Mouse (Mus musculus): ENCODE data around the gene Tcp10c.
"Not testable (repeated sequence)": the region's sequence is repeated elsewhere in the genome, so short reads cannot be mapped to it uniquely, and the experiment has no call there.

The Tcp10c gene

GRCm38 (mm10) chr17:13354521-13354920, at the start of gene Tcp10c:
Gene Tcp10c, plus strand, starts transcription at chr17:13354572.
- not testable (repeated sequence) for DNase-seq (ENCODE audit: low read depth, low spot score)

- not testable (repeated sequence) for DNase-seq (ENCODE audit: low read depth, low spot score)
Measured at GRCm38 (mm10) chr17:13307852-13308251, 46.5 kb upstream of the Tcp10c start.

GRCm38 (mm10) chr17:13308344-13308743, 46.0 kb upstream of the Tcp10c start:
- peak; percentile 24 for DNase-seq (ENCODE audit: low read depth, low spot score)

- DNase-seq (ENCODE audit: low read depth, low spot score): not testable (repeated sequence)
Measured at GRCm38 (mm10) chr17:13308746-13309145, 45.6 kb upstream of the Tcp10c start.

DNA sequence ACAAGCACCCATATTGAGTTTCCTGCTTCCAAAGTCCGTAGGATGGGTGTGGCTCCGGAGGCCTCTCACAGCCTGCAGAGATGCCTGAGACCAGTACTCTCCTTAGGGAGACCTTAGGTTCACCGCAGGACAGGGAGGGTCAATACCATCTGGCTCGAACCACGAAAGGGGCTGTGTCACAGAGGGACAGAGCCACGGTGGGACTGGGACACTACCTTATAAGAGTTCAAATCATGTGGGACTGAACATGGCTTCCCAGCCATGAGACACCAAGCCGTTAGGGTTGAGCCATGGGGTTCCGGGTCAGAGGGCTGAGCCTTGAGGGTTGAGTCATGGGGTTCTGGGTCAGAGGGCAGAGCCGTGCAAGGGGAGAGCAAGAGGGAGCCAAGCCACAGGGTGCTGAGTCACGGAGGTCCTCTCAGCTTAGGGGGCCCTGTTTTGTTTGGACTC, 45.2 kb upstream of the Tcp10c start:
- DNase-seq (ENCODE audit: low read depth, low spot score): not testable (repeated sequence)

DNA sequence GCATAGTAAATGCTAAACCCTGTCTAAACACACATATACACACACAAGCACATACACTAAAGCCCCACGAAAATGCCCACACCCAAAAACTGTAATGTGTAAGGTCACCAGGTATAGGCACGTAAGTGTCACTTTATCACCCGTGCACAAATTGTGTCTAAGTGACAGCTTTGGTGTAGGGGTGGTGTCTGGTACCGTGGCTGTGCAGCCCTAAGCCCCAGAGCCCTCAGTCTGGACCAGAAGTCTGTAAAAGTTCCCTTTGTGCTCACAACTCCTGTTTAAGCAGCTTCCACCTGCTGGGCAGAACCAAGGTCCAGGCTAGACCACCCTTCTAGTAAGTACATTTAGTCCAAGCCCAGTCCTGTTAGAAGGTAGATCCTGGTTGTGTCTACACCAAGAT, 24.4 kb upstream of the Tcp10c start:
- not testable (repeated sequence) for DNase-seq (ENCODE audit: low read depth, low spot score)

- DNase-seq (ENCODE audit: low read depth, low spot score): not testable (repeated sequence)
Measured at GRCm38 (mm10) chr17:13331179-13331578, 23.2 kb upstream of the Tcp10c start.

- not testable (repeated sequence) for DNase-seq (ENCODE audit: low read depth, low spot score)
Measured at GRCm38 (mm10) chr17:13332496-13332895, 21.9 kb upstream of the Tcp10c start.

GRCm38 (mm10) chr17:13336979-13337749, 17.2 kb upstream of the Tcp10c start:
- DNase-seq (ENCODE audit: low read depth, low spot score): peak; percentile 74

- DNase-seq (ENCODE audit: low read depth, low spot score): not testable (repeated sequence)
Measured at GRCm38 (mm10) chr17:13337931-13338330, 16.4 kb upstream of the Tcp10c start.

DNA sequence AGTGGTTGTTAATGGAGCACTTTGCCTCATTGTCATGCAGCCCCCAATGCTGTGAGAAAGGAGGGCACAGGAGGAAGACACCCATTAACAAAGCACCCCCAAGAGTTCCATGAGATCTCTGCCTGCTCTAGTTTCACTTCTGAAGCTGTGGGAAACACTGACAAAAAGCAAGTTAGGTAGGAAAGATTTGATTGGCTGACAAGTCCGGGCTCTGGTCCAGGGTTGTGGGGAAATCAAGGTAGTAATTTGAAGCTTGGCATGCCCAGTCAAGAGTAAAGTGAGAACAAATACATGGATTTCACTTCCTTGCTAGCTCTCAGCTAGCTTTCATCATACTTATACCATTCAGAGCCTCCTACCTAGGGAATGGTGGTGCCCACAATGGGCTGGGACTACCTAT, 14.3 kb upstream of the Tcp10c start:
- not testable (repeated sequence) for DNase-seq (ENCODE audit: low read depth, low spot score)

GRCm38 (mm10) chr17:13345923-13346322, 8.4 kb upstream of the Tcp10c start:
- DNase-seq (ENCODE audit: low read depth, low spot score): not testable (repeated sequence)

DNA sequence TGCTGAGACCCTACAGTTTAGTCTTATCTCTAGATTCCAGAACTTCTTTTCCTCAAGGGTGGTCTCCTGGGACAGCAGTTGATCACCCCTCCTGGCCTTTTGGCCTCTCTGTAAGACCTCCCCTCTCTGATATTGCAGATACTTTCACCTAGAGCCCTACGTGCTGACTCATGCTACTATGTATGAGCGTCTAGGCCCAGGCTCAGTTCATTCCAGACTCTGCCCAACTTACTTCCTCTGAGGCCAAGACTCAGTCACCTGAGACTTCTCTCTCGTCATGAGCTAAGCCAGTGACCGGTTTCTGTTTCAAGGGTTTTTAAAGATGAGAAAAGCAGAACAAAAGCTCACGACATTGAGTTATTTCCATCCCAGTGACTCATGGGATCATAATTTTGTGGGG, 4.8 kb upstream of the Tcp10c start:
- peak; percentile 26 for DNase-seq (ENCODE audit: low read depth, low spot score)

DNA sequence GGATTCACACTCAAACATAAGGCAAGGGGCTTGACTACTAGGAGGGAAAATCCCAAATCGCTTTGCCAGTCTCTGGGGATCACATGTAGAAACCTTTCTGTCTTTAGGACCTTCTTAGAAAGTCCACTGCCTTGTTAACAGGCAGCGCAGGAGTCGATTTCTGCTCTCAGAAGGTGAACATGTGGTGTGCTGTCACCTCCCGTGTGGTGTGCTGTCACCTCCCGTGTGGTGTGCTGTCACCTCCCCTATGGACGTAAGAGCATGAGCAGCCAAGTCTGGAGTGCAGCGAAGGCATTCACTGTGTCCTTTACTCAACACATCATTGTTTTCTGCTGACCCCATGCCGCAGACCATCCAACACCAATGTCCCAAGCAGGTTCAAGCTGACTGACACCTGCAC, 1.1 kb upstream of the Tcp10c start:
- not testable (repeated sequence) for DNase-seq (ENCODE audit: low read depth, low spot score)

- DNase-seq (ENCODE audit: low read depth, low spot score): not testable (repeated sequence)
Measured at GRCm38 (mm10) chr17:13362489-13362888, 8.1 kb downstream of the Tcp10c start.

- DNase-seq (ENCODE audit: low read depth, low spot score): not testable (repeated sequence)
Measured at GRCm38 (mm10) chr17:13363773-13364172, 9.4 kb downstream of the Tcp10c start.

DNA sequence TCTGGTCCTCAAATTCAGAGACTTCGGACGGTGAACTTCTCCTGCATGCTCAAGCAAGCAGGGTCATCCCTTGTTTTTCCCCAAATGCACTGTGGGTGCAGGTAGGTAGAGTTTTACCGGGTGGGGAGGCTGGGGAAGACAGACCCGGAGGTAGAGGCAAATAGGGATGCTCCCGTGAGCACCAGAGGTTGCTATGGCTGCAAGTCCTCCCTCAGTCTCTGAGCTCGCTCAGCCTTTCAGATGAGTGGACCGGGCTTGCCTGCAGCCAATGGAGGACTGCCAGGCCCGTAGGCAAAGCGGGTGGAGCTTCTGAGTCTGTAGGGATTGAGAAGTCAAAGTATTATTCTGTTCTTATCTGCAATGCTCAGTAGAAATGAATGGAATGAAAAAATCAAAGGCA, 9.8 kb downstream of the Tcp10c start:
- not testable (repeated sequence) for DNase-seq (ENCODE audit: low read depth, low spot score)

DNA sequence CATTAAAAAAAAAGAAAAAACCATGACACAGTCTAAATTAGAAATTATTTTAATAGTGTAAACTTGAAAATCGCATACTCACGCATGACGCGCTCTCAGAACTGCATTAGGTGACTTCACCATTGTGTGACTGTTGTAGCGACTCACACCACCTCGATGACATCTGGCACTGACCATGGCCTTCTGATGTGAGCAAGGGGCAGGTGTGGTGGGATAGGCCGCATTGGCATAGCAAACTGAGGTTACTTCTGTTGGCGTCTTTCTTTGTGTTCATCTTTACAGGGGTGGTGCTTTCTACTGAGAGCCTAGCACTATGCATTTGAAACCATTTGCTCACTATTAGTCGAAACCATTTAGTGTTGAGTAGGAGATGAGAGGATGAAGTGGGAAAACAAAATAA, 12.8 kb downstream of the Tcp10c start:
- DNase-seq (ENCODE audit: low read depth, low spot score): not testable (repeated sequence)

- peak; percentile 9 for DNase-seq (ENCODE audit: low read depth, low spot score)
Measured at GRCm38 (mm10) chr17:13368658-13369057, 14.3 kb downstream of the Tcp10c start.

GRCm38 (mm10) chr17:13370746-13371145, 16.4 kb downstream of the Tcp10c start:
- DNase-seq (ENCODE audit: low read depth, low spot score): not testable (repeated sequence)

DNA sequence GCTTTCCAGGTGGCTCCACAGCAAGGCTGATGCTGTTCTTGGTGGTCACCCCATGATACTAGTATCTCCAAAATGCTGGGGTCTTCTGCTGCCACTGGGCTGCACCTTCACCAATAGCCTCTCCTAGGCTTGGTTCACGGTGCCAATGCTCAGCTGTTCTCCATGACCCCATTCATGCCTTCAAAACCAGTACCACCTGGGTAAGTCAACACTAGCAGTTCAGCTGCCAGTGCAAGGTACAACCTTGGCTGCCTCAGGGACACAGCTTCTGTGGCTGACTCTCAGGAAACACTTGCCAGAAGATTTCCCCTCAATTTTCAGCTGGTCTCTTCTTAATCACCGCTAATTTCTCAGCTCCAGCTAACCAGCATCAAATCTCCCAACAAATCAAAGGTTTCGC, 24.0 kb downstream of the Tcp10c start:
- DNase-seq (ENCODE audit: low read depth, low spot score): not testable (repeated sequence)

DNA sequence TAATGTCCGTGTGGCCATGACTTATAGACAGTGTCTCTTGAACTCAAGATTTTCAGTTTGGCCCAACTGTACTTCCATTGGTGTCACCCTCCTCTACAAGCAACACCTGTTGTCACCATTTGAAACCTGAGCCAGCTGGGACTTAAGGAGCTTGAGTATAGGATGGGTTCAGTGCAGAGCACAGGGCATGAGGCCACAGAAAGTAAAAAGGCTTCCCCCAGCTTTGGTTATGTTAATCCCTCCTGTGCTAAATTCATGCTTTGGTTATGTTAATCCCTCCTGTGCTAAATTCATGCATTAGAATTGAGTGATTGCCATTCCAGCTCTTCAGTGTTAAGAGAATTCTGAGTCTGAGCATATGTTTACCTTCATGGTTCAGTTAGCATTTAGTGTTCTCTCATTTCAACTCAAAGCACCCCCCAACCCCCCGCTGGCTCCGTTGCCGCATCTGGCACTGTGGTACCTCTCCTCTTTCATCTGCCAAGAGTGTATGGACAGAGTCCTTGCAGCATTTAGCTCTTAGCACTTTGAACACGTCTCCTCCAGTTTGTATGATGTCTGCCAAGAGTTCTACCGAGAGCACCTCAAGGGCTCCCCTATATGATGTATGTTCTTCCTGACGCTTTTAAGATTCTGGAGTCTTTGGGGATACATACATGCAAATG, 25.7 kb downstream of the Tcp10c start:
- DNase-seq (ENCODE audit: low read depth, low spot score): not testable (repeated sequence)

DNA sequence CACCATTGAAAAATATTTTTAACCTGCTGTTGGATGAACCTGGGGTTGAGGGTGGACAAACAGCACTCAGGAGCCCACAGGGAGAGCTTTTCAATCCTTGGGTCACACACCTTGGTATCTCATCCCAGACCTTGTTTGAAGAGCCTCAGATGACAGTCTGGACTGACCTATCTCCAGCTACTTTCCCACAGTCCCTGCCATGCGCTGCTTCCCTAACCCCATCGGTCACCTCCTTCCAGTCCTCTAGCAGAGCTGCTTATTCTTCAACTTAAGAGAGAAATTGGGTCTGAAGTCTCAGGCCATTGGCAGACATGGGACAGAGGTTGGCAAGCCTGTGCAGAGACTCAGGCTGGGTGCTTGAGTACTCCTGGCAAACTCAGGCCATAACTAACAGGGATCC, 26.9 kb downstream of the Tcp10c start:
- DNase-seq (ENCODE audit: low read depth, low spot score): not testable (repeated sequence)

Data from 3T3-L1 (cell line).